Mouse (Mus musculus) small intestine, adult 2 months (tissue): Measurements from ENCODE around the gene Taf1c.

Source experiments
- CTCF ChIP-seq: fragments of 200-500 bp; IDR thresholded peaks from 2 replicates; pipeline ENCODE4 v1.5.1; 2012; ENCODE audit warnings: low read depth, mild to moderate bottlenecking, control low read depth, inconsistent platforms, low read length, moderate library complexity, mixed read lengths; ENCODE audit not compliant: insufficient replicate concordance, insufficient read length; ENCODE audit errors: extremely low read depth
- POLR2A ChIP-seq: fragments of 200-500 bp; IDR thresholded peaks from 2 replicates; pipeline ENCODE4 v1.6.1; 2012; ENCODE audit warnings: low read depth, mild to moderate bottlenecking, control low read depth, inconsistent platforms, low read length, moderate library complexity

DNA sequence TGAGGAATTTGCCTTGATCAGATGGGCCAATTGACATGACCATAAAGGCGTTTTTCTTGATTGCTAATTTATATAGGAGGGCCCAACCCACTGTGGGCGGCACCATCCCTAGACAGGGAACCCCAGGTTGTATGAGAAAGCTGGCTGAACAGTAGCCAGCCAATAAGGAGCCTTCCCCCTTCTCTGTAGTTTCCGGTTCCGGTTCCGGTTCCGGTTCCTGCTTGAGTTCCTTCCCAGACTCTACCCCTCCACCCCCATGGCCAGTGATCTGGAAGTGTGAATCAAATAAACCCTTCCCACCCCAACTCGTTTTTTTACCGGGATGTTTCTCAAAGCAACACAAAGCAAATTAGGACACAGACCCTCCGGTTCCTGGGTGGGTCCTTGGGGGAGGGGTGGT lies 27.2 kb upstream of the Taf1c start:
- TF ChIP-seq CTCF = no peak
- TF ChIP-seq POLR2A = no peak
